Mouse (Mus musculus): ENCODE measurements around the gene Iqcb1.
"Not testable (repeated sequence)": the region's sequence is repeated elsewhere in the genome, so short reads cannot be mapped to it uniquely, and the experiment has no call there.

Gene Iqcb1

DNA sequence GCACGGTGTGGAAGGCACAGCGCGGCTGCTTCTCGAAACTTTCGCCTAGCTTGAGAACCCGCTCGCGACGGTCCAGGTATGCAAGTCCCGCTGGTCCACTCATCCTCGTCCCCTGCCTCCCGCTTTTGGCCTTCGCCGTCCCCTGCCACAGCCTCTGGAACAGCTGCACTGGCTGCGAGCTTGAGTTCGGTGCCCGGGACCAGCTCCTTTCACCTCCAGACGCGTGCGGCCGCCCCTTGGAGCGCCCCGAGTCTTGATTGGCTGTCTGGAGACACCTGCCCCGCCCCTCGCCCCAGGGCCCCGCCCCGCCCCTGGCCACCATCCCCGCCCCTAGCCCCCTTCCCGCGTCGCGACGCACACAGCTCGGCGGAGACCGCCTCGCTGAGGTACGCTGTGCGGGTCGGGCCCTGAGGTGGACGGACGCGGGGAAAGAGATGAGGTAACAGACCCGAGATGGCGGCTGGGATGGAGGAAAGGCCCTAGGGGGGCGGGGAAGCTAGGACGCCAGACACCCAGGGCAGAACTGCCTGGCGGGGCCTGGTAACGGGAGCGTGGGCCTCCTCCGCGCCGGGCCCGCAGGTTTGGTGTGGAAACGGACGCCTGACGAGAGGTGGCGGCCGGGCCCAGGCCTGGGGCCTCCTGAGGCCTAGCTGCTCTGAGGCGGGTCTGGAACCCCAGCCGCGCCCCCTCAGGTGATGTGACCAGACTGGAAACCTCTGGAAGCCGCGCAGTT is at the start of gene Iqcb1:
TSS of gene Iqcb1 (plus strand) at position 332 of the 733 bp plus-strand sequence.
- peak in 1 of 2 experiments; percentile 62 for DNase-seq (ENCODE audit: low read depth in 1 of 2, low spot score in 2 of 2)

DNA sequence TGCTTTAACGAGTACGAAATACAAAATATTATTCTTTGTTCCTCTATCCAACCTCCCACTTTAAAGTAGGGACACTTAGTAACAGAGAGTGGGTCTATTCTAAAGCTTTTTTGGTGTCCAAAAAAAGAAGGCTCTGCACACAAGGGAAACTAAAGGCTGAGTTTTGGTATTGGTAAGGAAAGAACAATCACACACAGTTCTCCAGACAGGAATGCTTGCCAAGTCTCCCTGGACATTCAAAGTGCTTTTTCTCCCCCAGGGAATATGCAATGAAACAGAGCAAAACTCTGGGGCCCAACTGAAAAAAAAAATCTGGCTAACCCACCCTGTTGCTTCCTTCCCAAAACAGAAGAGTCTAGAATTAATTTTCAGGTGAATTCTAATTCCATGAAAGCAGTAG is 44.0 kb upstream of the Iqcb1 start:
- DNase-seq (ENCODE audit: low read depth in 1 of 2, low spot score in 2 of 2) = no peak

GRCm38 (mm10) chr16:36784594-36785313 is 43.4 kb upstream of the Iqcb1 start, which contains the start of gene Slc15a2:
Gene Slc15a2, minus strand, starts transcription at chr16:36784962.
- DNase-seq (ENCODE audit: low read depth in 1 of 2, low spot score in 2 of 2) = no peak

DNA sequence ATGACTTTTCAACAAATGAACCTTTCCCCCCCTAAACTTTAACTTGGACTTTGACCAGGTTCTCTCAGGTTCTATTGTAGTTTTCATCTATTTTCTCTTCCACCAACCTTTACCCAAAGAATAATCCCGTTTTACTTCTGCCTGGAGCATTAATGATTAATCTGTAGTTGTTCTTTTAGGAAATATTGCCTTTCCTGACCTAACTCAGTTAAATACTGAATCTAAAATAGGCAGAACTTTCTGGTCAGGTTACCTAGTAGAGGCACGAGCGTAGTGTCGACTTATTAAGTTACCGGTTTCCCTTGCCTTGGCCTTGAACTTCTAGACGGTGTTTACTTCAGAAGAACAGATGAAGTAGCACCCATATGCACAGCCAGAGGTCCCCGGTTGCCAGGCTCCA is 41.7 kb upstream of the Iqcb1 start:
- no peak for DNase-seq (ENCODE audit: low read depth in 1 of 2, low spot score in 2 of 2)

- no peak for DNase-seq (ENCODE audit: low read depth in 1 of 2, low spot score in 2 of 2)
Measured at GRCm38 (mm10) chr16:36790166-36790565, 38.0 kb upstream of the Iqcb1 start.

- DNase-seq (ENCODE audit: low read depth in 1 of 2, low spot score in 2 of 2) = no peak
Measured at GRCm38 (mm10) chr16:36794976-36795375, 33.2 kb upstream of the Iqcb1 start.

GRCm38 (mm10) chr16:36798334-36798733 is 29.9 kb upstream of the Iqcb1 start:
- DNase-seq (ENCODE audit: low read depth in 1 of 2, low spot score in 2 of 2) = no peak

GRCm38 (mm10) chr16:36802361-36802760 is 25.8 kb upstream of the Iqcb1 start:
- no peak for DNase-seq (ENCODE audit: low read depth in 1 of 2, low spot score in 2 of 2)

- DNase-seq (ENCODE audit: low read depth in 1 of 2, low spot score in 2 of 2) = no peak
Measured at GRCm38 (mm10) chr16:36808616-36809015, 19.6 kb upstream of the Iqcb1 start.

GRCm38 (mm10) chr16:36813680-36814079 is 14.5 kb upstream of the Iqcb1 start:
- no peak for DNase-seq (ENCODE audit: low read depth in 1 of 2, low spot score in 2 of 2)

DNA sequence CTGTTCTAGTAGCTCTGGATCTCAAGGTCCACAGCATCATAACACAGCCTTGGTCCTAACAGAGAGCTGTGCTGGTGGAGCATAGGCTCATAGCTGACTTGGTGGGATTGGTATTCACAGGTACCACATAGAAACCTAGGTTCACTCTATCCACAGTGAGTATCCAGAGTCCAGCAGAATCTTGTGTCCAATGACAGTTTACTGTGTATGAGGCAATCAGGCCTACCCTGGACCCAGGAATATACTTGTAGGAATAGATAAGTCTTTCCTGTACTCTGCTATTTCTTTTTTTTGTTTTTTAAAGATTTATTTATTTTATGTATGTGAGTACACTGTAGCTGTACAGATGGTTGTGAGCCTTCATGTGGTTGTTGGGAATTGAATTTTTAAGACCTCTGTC is 11.3 kb upstream of the Iqcb1 start:
- DNase-seq (ENCODE audit: low read depth in 1 of 2, low spot score in 2 of 2) = no peak

GRCm38 (mm10) chr16:36817321-36817926 is 10.8 kb upstream of the Iqcb1 start:
- DNase-seq (ENCODE audit: low read depth in 1 of 2, low spot score in 2 of 2) = peak; percentile 38 to 40

DNA sequence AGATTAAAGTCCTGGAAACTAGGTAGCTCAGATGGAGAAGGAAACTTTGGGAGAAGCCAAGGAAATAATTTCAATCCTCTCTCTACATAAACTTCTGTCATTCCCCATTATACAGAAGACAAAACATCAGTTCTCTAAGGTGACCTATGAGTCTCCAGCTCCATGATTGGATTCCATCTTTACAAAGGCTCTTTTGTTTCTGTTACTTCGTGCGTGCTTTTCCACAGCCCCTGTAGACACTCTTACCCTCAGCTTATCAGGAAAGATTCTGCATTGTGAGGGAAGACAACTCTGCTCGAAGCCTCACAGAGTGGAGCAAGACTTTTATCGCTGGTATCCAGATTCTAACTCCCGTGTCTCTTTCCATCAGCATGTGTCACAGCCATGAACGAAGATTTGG is 8.2 kb upstream of the Iqcb1 start:
- no peak for DNase-seq (ENCODE audit: low read depth in 1 of 2, low spot score in 2 of 2)

- DNase-seq (ENCODE audit: low read depth in 1 of 2, low spot score in 2 of 2) = no peak
Measured at GRCm38 (mm10) chr16:36820747-36821146, 7.4 kb upstream of the Iqcb1 start.

GRCm38 (mm10) chr16:36821474-36821873 is 6.7 kb upstream of the Iqcb1 start:
- peak in 1 of 2 experiments; percentile 8 for DNase-seq (ENCODE audit: low read depth in 1 of 2, low spot score in 2 of 2)

GRCm38 (mm10) chr16:36827611-36828053 is 553 bp upstream of the Iqcb1 start:
- DNase-seq (ENCODE audit: low read depth in 1 of 2, low spot score in 2 of 2) = no peak

DNA sequence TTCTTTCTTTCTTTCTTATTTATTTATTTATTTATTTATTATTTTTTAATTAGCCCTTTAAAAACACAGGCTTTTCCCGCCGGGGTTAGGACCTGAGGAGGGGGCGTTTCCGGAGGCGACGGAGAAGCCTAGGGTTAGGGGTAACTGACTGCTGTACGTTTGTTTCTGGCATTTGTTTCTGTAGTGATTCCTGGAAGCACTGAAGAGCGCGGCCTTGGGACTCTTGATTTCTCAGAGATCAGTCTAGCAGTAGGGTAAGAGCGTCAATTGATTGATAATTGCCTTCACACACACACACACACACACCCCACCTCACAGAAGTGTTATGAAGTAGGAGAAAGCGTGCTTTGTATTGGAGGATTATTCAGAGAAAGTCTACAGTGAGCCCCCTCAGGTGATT is 635 bp downstream of the Iqcb1 start:
- DNase-seq (ENCODE audit: low read depth in 1 of 2, low spot score in 2 of 2) = no peak

- DNase-seq (ENCODE audit: low read depth in 1 of 2, low spot score in 2 of 2) = not testable (repeated sequence)
Measured at GRCm38 (mm10) chr16:36846894-36847293, 18.7 kb downstream of the Iqcb1 start.

DNA sequence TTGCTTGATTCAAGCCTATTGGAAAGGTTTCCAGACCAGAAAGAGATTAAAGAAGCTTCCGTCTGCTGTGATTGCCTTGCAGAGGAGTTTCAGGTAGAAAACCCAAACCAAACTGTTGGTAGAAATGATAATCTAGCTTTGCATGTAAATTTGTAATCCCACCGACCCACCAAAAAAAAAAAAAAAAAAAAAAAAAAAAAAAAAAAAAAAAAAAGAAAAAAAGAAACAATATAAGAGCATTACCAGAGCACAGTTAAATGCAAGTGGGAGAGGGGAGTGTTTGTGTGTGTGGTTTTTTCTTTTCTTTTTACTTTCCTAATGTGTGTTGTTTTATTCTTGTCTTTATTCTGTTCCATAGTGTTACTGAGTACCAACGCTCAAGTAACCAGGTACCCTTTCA is 23.0 kb downstream of the Iqcb1 start:
- no peak for DNase-seq (ENCODE audit: low read depth in 1 of 2, low spot score in 2 of 2)

DNA sequence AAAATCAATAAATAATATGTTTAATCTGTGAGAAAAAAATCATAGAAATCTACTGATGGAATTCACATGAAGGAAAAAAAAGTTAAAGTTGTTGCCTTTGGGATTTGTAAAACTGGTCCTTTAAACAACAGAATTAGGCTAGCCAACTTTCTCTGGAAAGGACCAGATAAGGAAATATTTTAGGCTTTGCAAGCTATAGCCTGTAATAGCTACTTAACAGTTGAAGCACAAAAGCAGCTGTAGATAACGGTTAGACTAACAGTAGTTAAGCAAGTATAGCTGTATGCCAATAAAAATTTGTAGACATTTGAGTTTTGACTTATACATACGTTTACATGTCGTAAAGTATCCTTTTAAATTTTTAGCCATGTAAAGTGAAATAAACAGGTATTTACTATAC is 35.4 kb downstream of the Iqcb1 start:
- no peak for DNase-seq (ENCODE audit: low read depth in 1 of 2, low spot score in 2 of 2)

- no peak for DNase-seq (ENCODE audit: low read depth in 1 of 2, low spot score in 2 of 2)
Measured at GRCm38 (mm10) chr16:36869442-36869841, 41.3 kb downstream of the Iqcb1 start.

Measured in monocyte, adult 2 months (primary cell).